In genomic region chr7:143185506-143185905, GRCm38 (mm10) we compare ENCODE assay signal across 17 mouse cellular contexts.
"Had no signal": no experiment of that assay in that cellular context is flagged by ENCODE, and none has a peak within 500 bp of the region (broad histone marks: within the 10 kb centered on the region; RNA-seq: fewer than 3 reads in every experiment).

No protein-coding gene starts in this region.

- DNase-seq: liver, postnatal 0 days; lung, adult 2 months; lung, postnatal 14 days; lung, postnatal 36 days; right cerebral cortex, postnatal 14 days; thymus, adult 2 months; thymus, postnatal 25 days; thymus, postnatal 4 days had no signal

- H3K27ac ChIP-seq: liver, embryonic 15.5 days; macrophage; midbrain, embryonic 13.5 days; midbrain, embryonic 15.5 days; neural tube, embryonic 12.5 days; stomach, embryonic 15.5 days; stomach, postnatal 0 days had no signal

- H3K4me1 ChIP-seq: midbrain, embryonic 15.5 days; neural tube, embryonic 12.5 days had no signal

- H3K36me3 ChIP-seq: liver, embryonic 15.5 days; lung, embryonic 15.5 days; midbrain, embryonic 13.5 days; midbrain, embryonic 15.5 days; neural tube, embryonic 12.5 days; stomach, embryonic 15.5 days had no signal

- H3K4me3 ChIP-seq: liver, embryonic 15.5 days; lung, embryonic 15.5 days; megakaryocyte, embryonic 14.5 days; midbrain, embryonic 13.5 days; midbrain, embryonic 15.5 days; neural tube, embryonic 12.5 days; stomach, embryonic 15.5 days had no signal

- H3K27me3 ChIP-seq: liver, embryonic 15.5 days; lung, embryonic 15.5 days; midbrain, embryonic 13.5 days; midbrain, embryonic 15.5 days; neural tube, embryonic 12.5 days; stomach, embryonic 15.5 days had no signal

- H3K9me3 ChIP-seq: liver, embryonic 15.5 days; lung, embryonic 15.5 days; megakaryocyte, embryonic 14.5 days; midbrain, embryonic 13.5 days; midbrain, embryonic 15.5 days; neural tube, embryonic 12.5 days; stomach, embryonic 15.5 days had no signal
